Mouse (Mus musculus) kidney, postnatal 36 days (tissue): ENCODE measurements around the gene U2surp.

Source experiments
- DNase-seq, 2 experiments: peaks; one replicate each; pipeline ENCODE4 v3.0.0; 2021 to 2022; ENCODE audit warnings: mixed read lengths in 2 of 2

Gene U2surp

GRCm38 (mm10) chr9:95511472-95512330 is at the start of gene U2surp:
TSS of gene U2surp (minus strand) at chr9:95511996.
- peak; percentile 98 to 99 for DNase-seq

GRCm38 (mm10) chr9:95559936-95560735 is 48.3 kb upstream of the U2surp start:
- DNase-seq, result peak; percentile 74 to 77

DNA sequence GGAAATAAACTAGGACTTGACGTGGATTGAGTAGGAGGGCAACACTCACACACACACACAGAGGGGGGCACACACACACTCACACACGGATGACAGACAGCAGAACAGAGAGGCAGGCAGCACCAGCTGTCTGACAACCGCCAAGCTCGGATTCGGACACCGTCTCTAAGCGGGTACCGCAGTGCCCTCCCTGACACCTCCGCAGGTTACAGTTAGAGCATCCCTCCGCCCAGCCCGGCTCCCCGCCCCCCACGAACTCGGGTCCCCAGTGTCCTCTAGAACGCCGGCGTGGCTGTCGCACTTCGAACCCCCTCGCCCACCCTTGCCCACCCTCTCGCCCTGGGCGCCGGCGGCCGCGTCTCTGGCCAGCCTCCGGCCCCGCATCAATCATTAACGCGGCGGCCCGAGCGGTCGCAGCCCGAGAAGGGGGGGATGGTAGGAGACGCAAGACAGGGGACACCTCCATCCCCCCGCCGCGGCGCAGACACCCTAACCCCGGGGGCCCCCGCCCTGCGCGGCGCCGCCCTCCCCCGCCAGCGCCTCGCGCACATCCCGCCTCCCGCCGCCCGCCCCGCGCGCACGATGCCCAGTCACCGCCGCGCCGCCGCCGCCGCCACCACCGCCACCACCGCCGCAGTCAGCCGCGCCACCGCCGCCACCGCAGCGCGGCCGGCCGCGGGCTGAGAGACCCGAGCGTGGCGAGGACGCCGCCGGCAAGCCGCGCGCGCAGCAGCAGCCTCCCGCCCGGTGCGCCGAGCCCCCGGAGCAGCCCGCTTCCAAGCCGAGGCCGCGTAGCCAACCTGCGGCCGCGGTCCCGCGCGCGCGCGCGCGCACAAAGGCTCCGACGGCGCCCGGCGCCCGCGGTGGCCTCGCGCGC is 47.5 kb upstream of the U2surp start, which contains the start of gene Paqr9:
TSS of gene Paqr9 (plus strand) at position 599 of the 877 bp plus-strand sequence.
- peak; percentile 81 to 88 for DNase-seq

GRCm38 (mm10) chr9:95558726-95559058 is 46.9 kb upstream of the U2surp start:
- no peak for DNase-seq

GRCm38 (mm10) chr9:95557722-95558121 is 45.9 kb upstream of the U2surp start:
- DNase-seq, result no peak

GRCm38 (mm10) chr9:95556067-95556512 is 44.3 kb upstream of the U2surp start:
- no peak for DNase-seq

DNA sequence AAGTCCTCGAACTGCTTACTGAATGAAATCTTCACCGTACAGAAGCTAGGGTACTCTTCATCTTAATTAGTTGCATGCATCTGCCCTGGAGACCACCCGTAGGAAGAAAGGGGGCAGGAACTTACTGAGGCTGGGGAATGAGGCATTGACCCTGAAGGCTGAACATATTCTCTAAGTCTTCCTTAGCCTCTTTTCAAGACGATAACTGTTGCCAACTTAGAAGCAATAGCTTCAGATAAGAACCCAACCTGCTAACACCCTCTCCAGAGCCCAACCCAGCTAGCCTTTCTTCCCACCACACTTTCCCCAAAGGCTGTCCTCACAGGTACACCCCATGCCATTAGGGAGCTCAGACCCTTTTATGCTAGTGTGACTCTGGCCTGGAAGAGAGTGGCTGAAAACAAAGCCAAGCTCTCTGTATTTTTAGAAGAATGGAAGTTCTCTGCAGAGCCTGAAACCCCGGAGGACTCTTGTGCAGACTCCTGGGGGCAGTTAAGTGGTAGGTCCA is 43.5 kb upstream of the U2surp start:
- DNase-seq, result no peak

DNA sequence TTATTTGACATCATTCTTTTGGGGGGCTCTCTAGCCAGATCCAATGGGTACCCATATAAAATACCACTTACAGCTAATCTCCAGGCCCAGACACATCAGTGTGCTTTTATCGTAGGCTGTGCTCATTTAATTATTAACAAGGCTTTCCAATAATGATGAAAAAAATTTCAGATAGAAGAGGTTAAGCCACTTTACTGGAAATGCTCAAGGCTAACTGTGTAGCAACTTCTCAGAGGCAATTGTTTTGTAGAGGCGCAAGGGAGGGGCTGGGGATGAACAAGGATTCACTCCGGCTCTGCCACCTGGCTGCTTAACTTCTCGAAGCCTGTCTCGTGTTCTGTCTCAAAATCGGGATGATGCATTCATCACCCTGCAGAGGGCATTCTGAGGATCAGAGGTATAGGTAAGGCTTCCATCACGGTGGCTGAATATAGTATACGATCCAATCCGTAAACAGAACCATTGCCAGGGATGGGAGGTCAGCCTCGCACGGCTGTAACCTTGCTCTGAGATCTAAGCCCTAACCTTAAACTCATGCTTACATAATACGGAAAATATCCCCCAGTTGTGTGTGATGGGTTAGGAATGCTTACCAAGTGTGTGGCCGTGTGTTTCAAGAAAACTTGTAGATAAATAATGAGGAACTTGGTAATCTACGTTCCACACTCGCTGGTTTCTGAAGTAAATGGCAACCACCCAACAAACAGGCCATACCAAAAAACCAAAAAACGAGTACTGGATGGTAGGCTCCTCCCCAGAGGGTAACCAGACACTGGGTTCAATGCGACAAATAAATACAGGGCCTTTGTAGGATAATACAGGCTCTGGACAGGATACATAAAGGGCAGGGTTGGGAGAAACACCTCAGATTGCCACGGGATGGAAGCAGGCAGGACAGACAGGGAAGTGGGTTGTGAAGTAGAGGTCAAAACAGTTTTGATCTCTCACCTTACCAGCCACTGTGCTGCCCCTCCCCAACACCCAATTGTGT is 42.7 kb upstream of the U2surp start:
- DNase-seq, result no peak

DNA sequence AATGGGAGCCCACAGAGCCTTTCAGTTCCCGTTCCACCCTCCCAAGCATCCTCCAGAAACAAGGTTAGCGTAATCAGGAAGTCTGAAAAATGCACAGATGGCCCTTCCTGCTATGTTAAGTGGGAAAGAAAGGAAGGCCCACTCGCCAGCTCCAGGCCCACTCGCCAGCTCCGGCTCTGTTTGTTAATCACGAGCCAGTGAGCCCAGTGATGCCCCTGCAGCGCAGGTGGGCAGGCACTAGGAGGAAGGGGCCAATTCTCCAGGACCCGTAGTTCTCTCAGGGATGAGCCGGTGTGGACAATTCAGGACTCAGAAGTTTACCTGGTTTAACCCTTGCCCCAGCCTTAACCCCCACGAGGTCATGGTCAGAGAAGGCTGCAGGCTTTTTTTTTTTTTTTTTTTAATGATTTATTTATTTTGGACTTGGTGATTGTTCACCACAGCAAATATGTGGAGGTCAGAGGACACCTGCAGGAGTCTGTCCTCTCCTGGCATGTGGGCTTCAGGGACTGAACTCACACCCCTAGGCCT is 40.4 kb upstream of the U2surp start:
- DNase-seq, result peak; percentile 80 to 81

DNA sequence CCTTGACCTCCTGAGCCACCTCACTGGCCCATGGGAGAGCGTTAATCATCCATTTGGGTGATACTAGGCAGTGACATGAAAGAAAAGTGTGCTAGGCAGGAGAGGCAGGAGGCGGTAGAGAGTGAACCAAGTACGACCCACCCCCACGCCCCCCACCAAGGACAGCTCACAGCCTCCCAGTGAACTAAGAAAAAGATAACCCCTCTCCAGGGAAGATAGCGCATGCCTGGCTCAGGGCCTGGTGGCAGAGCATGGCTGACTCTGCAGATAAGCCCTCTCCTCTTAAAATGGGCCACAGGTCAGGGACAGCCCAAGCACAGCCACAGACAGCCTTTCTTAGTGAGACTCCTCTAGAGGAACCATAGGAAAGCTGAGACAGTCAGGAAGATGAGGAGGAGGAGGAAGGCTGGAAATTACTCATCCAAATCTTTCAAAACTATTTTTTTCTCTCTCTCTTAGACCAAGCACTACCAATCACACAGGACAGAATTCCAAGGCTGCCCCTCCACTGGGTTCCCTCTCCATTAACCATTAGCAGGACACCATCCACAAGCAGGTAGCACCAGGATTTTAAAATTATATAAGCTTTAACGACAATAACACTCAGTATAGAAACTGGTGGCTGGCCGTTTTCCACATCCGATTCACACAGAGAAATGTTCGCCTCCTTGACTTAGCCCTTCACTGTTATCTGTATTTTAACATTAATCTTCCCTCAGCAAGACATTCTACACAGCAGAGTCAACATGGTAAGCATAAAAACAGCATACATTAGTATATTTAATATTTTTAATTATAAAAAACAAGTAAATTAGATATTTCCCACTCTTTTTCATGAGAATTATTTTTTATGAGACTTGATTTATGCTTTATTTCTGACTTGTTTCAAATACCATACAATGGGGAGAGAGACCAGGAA is 39.3 kb upstream of the U2surp start:
- peak in 1 of 2 experiments; percentile 28 for DNase-seq

- peak; percentile 54 to 60 for DNase-seq
Observed at GRCm38 (mm10) chr9:95549626-95550411, 38.0 kb upstream of the U2surp start.

GRCm38 (mm10) chr9:95546679-95547078 is 34.9 kb upstream of the U2surp start:
- no peak for DNase-seq

GRCm38 (mm10) chr9:95544598-95544997 is 32.8 kb upstream of the U2surp start:
- DNase-seq, result no peak

DNA sequence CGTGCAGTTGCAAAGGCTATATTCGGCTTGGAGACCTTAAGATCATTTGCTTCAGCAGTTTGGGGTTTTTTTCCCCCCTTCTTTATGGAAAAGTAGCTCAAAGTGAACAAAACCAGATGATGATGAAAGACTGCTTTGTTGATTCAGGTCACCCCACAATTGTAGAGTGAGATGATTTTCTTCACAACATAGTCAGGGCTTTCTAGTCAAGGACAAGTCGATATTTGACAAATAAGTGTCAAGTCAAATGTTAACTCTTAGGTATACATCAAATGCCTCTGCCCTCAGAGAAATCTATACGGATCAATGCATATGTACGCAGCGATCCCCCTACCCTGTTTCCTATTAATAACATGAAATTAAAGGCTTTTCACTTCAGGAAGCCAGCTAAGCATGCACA is 30.7 kb upstream of the U2surp start:
- no peak for DNase-seq

GRCm38 (mm10) chr9:95541650-95542432 is 30.0 kb upstream of the U2surp start:
- DNase-seq, result peak; percentile 66 to 72

DNA sequence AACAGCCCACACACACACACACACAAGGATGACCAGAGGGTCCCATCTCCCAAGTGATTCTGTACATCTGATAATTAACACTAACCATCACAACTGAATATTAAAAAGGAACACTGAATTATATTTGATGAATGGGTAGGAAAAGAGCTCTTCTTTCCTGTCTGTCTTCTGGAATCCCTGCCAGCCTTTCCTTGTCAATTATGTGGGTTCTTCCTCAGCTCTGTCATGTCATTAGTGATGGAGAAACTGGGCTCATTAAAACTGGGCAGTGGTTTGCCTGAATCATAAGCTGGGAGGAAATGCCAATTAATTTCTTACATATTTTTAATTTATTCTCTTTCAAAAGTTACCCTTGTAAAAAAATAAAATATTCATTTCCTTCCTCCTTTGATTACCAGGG is 29.4 kb upstream of the U2surp start:
- no peak for DNase-seq

DNA sequence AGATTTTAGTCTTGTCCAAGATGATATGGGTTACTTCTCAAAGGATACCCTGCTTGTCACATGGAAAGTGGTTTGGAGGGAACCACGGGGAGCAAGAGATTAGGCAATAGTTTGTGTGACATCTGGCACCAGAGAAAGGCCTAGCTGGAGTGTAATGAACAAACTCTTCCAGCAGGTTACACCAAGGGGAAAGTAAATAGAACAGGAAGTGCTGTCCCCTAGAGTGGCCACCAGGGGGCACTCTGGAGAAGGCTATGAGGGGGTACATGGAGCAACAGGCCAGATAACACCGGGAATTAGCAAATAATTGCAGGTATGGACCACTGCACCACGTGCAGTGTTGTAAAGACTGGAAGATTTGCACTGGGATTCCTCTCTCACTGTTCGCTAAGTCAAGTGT is 28.7 kb upstream of the U2surp start:
- DNase-seq, result peak; percentile 56 to 80

DNA sequence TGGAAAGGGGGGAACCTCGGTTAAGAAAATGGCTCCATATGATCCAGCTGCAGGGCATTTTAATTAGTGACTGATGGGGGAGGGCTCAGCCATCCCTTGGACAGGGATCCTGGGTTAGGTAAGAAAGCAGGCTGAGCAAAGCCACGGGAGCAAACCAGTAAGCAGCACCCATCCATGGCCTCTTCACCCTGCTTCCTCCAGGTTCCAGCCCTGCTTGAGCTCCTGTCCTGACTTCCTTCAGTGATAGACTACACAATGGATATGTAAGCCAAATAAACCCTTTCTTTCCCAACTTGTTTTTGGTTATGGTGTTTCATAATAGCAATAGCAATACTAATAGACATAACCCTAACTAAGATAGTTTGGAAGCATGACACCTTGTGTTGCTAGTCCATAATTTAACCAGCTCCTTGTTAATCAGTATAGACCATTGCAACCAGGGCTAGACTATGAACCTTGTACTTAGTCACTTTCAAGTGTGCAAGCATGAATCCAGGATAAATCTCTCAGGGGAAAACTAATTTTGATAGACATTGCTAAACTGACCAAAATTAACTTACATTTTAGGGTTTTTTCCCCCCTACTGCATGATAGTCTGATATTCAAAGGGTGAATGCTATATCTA is 27.5 kb upstream of the U2surp start:
- peak; percentile 51 to 58 for DNase-seq
